Mouse (Mus musculus) MEL (cell line): ENCODE results near the gene Sv2c. TPM values are rescaled to one million over a fixed set of nuclear protein-coding genes. Genes with fewer than 3 reads are reported as not detected.

Source experiments
- DNase-seq: peaks from one replicate; pipeline ENCODE4 v3.0.0; 2011; ENCODE audit warnings: low read depth, low spot score
- H3K27ac ChIP-seq: 2 replicates; pipeline ENCODE4 v1.5.1; 2012; ENCODE audit warnings: low read depth, mild to moderate bottlenecking, control low read depth, low read length, moderate library complexity; ENCODE audit not compliant: control insufficient read depth
- H3K27me3 ChIP-seq, 2 experiments: fragments of 150-350 bp in 1 of 2; sonication (generic) in 1 of 2; 2 replicates each; pipeline ENCODE4 v1.6.1; 2012; ENCODE audit warnings: low read length in 2 of 2, mild to moderate bottlenecking in 2 of 2, improper control_type of control experiment in 1 of 2, moderate library complexity in 1 of 2; ENCODE audit not compliant: insufficient read depth in 2 of 2, control insufficient read depth in 1 of 2
- H3K36me3 ChIP-seq, 2 experiments: 2 replicates each; pipeline ENCODE4 v1.6.1; 2012 to 2014; ENCODE audit warnings: low read length in 2 of 2, improper control_type of control experiment in 1 of 2, inconsistent platforms in 1 of 2, mild to moderate bottlenecking in 1 of 2; ENCODE audit not compliant: insufficient read depth in 2 of 2, control insufficient read depth in 1 of 2
- H3K4me1 ChIP-seq, 2 experiments: fragments of 150-350 bp in 1 of 2; sonication (generic) in 1 of 2; 2 replicates each; pipeline ENCODE4 v1.6.1; 2012; ENCODE audit warnings: low read length in 2 of 2, improper control_type of control experiment in 1 of 2, mild to moderate bottlenecking in 1 of 2; ENCODE audit not compliant: insufficient read depth in 2 of 2, control insufficient read depth in 1 of 2
- H3K4me3 ChIP-seq, 2 experiments: fragments of 150-350 bp in 1 of 2; sonication (generic) in 1 of 2; 2 replicates each; pipeline ENCODE4 v1.5.1; 2012; ENCODE audit warnings: low read depth in 2 of 2, low read length in 2 of 2, mild to moderate bottlenecking in 2 of 2, moderate library complexity in 2 of 2, control low read depth in 1 of 2, improper control_type of control experiment in 1 of 2; ENCODE audit not compliant: control insufficient read depth in 1 of 2, insufficient read depth in 1 of 2
- H3K79me2 ChIP-seq: 2 replicates; pipeline ENCODE4 v1.6.1; 2012; ENCODE audit warnings: mild to moderate bottlenecking, low read length, moderate library complexity; ENCODE audit not compliant: control insufficient read depth, poor library complexity, insufficient read depth
- H3K9ac ChIP-seq: 2 replicates; pipeline ENCODE4 v1.6.1; 2012; ENCODE audit warnings: low read depth, mild to moderate bottlenecking, control low read depth, low read length, moderate library complexity; ENCODE audit not compliant: control insufficient read depth, poor library complexity, severe bottlenecking
- H3K9me3 ChIP-seq: fragments of 150-350 bp; sonication (generic); replicated peaks from 2 replicates; pipeline ENCODE4 v1.6.1; 2012; ENCODE audit warnings: mild to moderate bottlenecking, low read length, improper control_type of control experiment, moderate library complexity; ENCODE audit not compliant: insufficient read depth
- BHLHE40 ChIP-seq: IDR thresholded peaks from 2 replicates; pipeline ENCODE4 v1.6.1; 2012; ENCODE audit warnings: low read depth, mild to moderate bottlenecking, inconsistent platforms, low read length, improper control_type of control experiment, borderline replicate concordance
- CHD1 ChIP-seq: IDR thresholded peaks from 2 replicates; pipeline ENCODE4 v1.6.1; 2012; ENCODE audit warnings: low read depth, mild to moderate bottlenecking, inconsistent platforms, low read length, improper control_type of control experiment
- CHD2 ChIP-seq: IDR thresholded peaks from 2 replicates; pipeline ENCODE4 v1.6.1; 2011; ENCODE audit warnings: low read length, improper control_type of control experiment
- CTCF ChIP-seq, 3 experiments: IDR thresholded peaks in 2 of 3; conservative IDR thresholded peaks in 1 of 3; 2 replicates each; pipeline ENCODE4 v1.5.1; 2011 to 2012; ENCODE audit warnings: low read length in 3 of 3, low read depth in 2 of 3, mild to moderate bottlenecking in 2 of 3, improper control_type of control experiment in 1 of 3, inconsistent platforms in 1 of 3, mixed read lengths in 1 of 3, moderate library complexity in 1 of 3; ENCODE audit not compliant: control insufficient read depth in 1 of 3, insufficient read depth in 1 of 3, poor library complexity in 1 of 3, severe bottlenecking in 1 of 3
- ELF1 ChIP-seq: IDR thresholded peaks from 2 replicates; pipeline ENCODE4 v1.6.1; 2014; ENCODE audit warnings: low read depth, mild to moderate bottlenecking, inconsistent platforms, low read length, improper control_type of control experiment, moderate library complexity
- ETS1 ChIP-seq: IDR thresholded peaks from 2 replicates; pipeline ENCODE4 v1.6.1; 2012; ENCODE audit warnings: low read depth, mild to moderate bottlenecking, inconsistent platforms, low read length, improper control_type of control experiment, moderate library complexity
- GABPA ChIP-seq: IDR thresholded peaks from 2 replicates; pipeline ENCODE4 v1.6.1; 2012; ENCODE audit warnings: low read depth, mild to moderate bottlenecking, inconsistent platforms, low read length, improper control_type of control experiment, moderate library complexity
- GATA1 ChIP-seq: IDR thresholded peaks from 2 replicates; pipeline ENCODE4 v1.6.1; 2011; ENCODE audit warnings: low read depth, low read length, improper control_type of control experiment
- JUND ChIP-seq: IDR thresholded peaks from 2 replicates; pipeline ENCODE4 v1.6.1; 2011; ENCODE audit warnings: low read depth, mild to moderate bottlenecking, improper control_type of control experiment, low read length
- MAFK ChIP-seq: IDR thresholded peaks from 2 replicates; pipeline ENCODE4 v1.6.1; 2011; ENCODE audit warnings: low read depth, mild to moderate bottlenecking, low read length, improper control_type of control experiment, borderline replicate concordance
- MAZ ChIP-seq: IDR thresholded peaks from 2 replicates; pipeline ENCODE4 v1.6.1; 2012; ENCODE audit warnings: low read depth, mild to moderate bottlenecking, inconsistent platforms, low read length, improper control_type of control experiment
- MXI1 ChIP-seq: IDR thresholded peaks from 2 replicates; pipeline ENCODE4 v1.6.1; 2011; ENCODE audit warnings: mild to moderate bottlenecking, low read depth, low read length, improper control_type of control experiment
- MYB ChIP-seq: IDR thresholded peaks from 2 replicates; pipeline ENCODE4 v1.6.1; 2011; ENCODE audit warnings: mild to moderate bottlenecking, low read depth, low read length, improper control_type of control experiment
- NELFE ChIP-seq: IDR thresholded peaks from 2 replicates; pipeline ENCODE4 v1.6.1; 2011; ENCODE audit warnings: low read depth, low read length, improper control_type of control experiment
- NRF1 ChIP-seq: IDR thresholded peaks from 2 replicates; pipeline ENCODE4 v1.6.1; 2014; ENCODE audit warnings: low read depth, mild to moderate bottlenecking, inconsistent platforms, low read length, improper control_type of control experiment, moderate library complexity; ENCODE audit not compliant: poor library complexity, insufficient read depth, severe bottlenecking
- POLR2A ChIP-seq, 2 experiments: IDR thresholded peaks; 2 replicates each; pipeline ENCODE4 v1.6.1; 2011 to 2012; ENCODE audit warnings: low read length in 2 of 2, mild to moderate bottlenecking in 2 of 2, control low read depth in 1 of 2, improper control_type of control experiment in 1 of 2, low read depth in 1 of 2, moderate library complexity in 1 of 2; ENCODE audit not compliant: control insufficient read depth in 1 of 2, insufficient read depth in 1 of 2, poor library complexity in 1 of 2
- POLR2AphosphoS5 ChIP-seq: IDR thresholded peaks from 2 replicates; pipeline ENCODE4 v1.6.1; 2012; ENCODE audit warnings: low read depth, borderline replicate concordance, mild to moderate bottlenecking, inconsistent platforms, low read length, moderate library complexity, mixed read lengths
- RAD21 ChIP-seq: IDR thresholded peaks from 2 replicates; pipeline ENCODE4 v1.6.1; 2011; ENCODE audit warnings: mild to moderate bottlenecking, low read depth, low read length, improper control_type of control experiment
- RCOR1 ChIP-seq: IDR thresholded peaks from 2 replicates; pipeline ENCODE4 v1.6.1; 2012; ENCODE audit warnings: low read depth, mild to moderate bottlenecking, inconsistent platforms, low read length, improper control_type of control experiment
- SMC3 ChIP-seq: IDR thresholded peaks from 2 replicates; pipeline ENCODE4 v1.6.1; 2011; ENCODE audit warnings: low read depth, low read length, improper control_type of control experiment
- TAL1 ChIP-seq: IDR thresholded peaks from 2 replicates; pipeline ENCODE4 v1.6.1; 2012; ENCODE audit warnings: mild to moderate bottlenecking, inconsistent platforms, low read length, moderate library complexity, mixed read lengths
- TBP ChIP-seq: IDR thresholded peaks from 2 replicates; pipeline ENCODE4 v1.8.0; 2011; ENCODE audit warnings: low read depth, low read length, improper control_type of control experiment
- UBTF ChIP-seq: IDR thresholded peaks from 2 replicates; pipeline ENCODE4 v1.6.1; 2012; ENCODE audit warnings: low read depth, mild to moderate bottlenecking, inconsistent platforms, low read length, improper control_type of control experiment, moderate library complexity, borderline replicate concordance; ENCODE audit not compliant: insufficient read depth
- USF1 ChIP-seq: IDR thresholded peaks from 2 replicates; pipeline ENCODE4 v1.6.1; 2014; ENCODE audit warnings: low read depth, mild to moderate bottlenecking, inconsistent platforms, low read length, improper control_type of control experiment, moderate library complexity
- ZC3H11A ChIP-seq: IDR thresholded peaks from 2 replicates; pipeline ENCODE4 v1.6.1; 2012; ENCODE audit warnings: low read depth, mild to moderate bottlenecking, inconsistent platforms, low read length, improper control_type of control experiment
- polyA plus RNA-seq, 2 experiments: library from polyadenylated mRNA; stranded (reverse) in 1 of 2; unstranded in 1 of 2; fragments of >175 nt in 1 of 2; fragments of >200 nt in 1 of 2; gene quantifications; 2 replicates each; pipeline versions ENCODE4 v1.2.1 to v1.2.4; 2012; ENCODE audit warnings: low replicate concordance in 2 of 2, low read depth in 1 of 2; ENCODE audit not compliant: insufficient read length in 2 of 2, insufficient read depth in 1 of 2, missing spikeins in 1 of 2
- total RNA-seq: library from RNA; depleted of rRNA; stranded (reverse); fragments of 300-350 nt; gene quantifications from 2 replicates; pipeline ENCODE4 v1.2.3, GENCODE M21; 2012

Gene Sv2c
- total and polyA plus RNA-seq, 3 experiments: 0.01 TPM; not detected in 2

DNA sequence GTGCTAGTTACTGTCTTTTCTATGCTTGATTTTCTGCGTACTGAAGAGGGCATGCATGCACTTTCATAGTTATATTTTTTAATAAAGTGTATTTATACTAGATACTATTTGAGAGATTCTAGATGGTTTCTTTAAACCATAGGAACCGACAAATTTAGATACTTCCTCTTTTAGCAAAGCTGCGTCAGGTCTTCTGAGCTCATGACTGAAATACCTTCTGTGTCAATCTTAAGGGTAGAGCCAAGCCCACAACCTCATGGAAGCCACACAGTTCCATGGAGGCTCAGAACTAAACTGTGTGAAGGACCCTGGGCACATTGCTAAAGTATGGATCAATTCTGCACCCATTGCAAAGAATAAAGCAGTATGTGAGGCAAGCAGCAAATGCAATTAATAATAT lies 39.9 kb upstream of the Sv2c start (continued):
- no peak for TF ChIP-seq GATA1
- no peak for TF ChIP-seq GABPA

DNA sequence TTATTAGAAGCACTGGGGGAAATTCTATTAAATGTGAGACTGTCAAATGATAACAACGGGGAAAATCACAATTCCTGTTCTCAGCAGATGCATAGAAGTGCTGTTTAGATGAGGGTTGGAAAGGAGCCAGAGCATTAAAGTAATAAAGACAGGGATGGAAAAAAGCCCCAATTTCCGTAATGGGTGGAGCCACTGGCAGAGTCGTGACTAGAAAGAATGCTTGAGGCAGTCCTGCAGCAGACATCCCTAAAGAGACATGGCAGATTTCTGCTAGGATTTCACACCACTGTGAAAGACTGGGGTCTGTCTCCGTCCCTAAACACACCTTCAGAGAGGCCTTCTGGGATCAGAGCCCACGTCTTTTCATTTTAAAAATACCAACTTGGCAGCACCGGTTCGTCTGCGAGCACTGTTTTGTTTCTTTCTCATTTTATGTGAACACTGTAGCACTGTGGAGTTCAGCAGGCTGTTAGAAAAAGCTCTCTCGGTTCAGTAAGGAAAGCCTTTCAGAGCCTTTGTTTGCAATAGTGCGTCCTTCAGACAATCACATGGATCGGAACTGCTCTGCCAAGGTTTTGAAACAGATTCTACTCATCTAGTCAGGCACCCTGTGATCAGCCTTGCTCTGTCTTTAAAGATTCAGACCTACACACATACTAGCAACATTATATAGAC lies 36.8 kb upstream of the Sv2c start:
- no peak overlapping the region for H3K9ac ChIP-seq
- H3K4me1 ChIP-seq: no peaks in the 10 kb centered on the region
- no peaks in the 10 kb centered on the region for H3K36me3 ChIP-seq
- H3K27ac ChIP-seq: no peak overlapping the region
- TF ChIP-seq UBTF: no peak
- no peak for TF ChIP-seq TBP
- no peak for TF ChIP-seq RCOR1
- no peak for TF ChIP-seq ZC3H11A
- no peak for TF ChIP-seq POLR2A (IDR thresholded peaks at IDR 0.05; ENCODE audit: control insufficient read depth in 1 of 2, insufficient read depth in 1 of 2, low read depth in 1 of 2, low read length in 2 of 2, poor library complexity in 1 of 2)
- no peak for TF ChIP-seq BHLHE40
- TF ChIP-seq RAD21: no peak
- no peak for DNase-seq
- H3K27me3 ChIP-seq: no peaks in the 10 kb centered on the region
- no peak overlapping the region for H3K4me3 ChIP-seq
- H3K9me3 ChIP-seq: no peaks in the 10 kb centered on the region
- H3K79me2 ChIP-seq: no peaks in the 10 kb centered on the region

DNA sequence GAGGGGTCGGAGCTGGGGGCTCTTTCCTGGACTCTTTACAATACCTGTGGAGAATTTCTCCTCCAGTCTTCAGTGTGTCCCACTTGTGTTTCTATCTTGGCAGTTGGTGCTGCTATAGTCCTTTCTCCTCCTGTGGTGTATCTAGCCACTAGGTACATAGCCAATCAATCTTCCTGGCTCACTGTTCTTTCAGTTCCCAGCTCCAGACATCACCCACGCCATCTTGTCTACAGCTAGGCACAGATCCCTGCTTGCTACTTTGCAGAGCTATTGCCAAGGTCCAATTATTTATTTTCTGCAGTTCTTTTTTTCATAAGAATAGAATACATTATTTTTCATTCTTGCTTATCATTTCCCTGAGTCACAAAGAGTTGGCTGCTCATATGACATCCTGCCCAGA lies 34.2 kb upstream of the Sv2c start:
- no peaks in the 10 kb centered on the region for H3K9me3 ChIP-seq
- DNase-seq: no peak
- no peak for TF ChIP-seq CTCF (IDR thresholded peaks at IDR 0.05 in 2 of 3, conservative IDR thresholded peaks at IDR 0.05 in 1 of 3; ENCODE audit: control insufficient read depth in 1 of 3, insufficient read depth in 1 of 3, low read depth in 2 of 3, low read length in 3 of 3, poor library complexity in 1 of 3, severe bottlenecking in 1 of 3)
- TF ChIP-seq ETS1: no peak
- no peak for TF ChIP-seq UBTF
- TF ChIP-seq POLR2AphosphoS5: no peak
- TF ChIP-seq MAZ: no peak
- no peak for TF ChIP-seq MYB
- TF ChIP-seq NELFE: no peak
- no peak for TF ChIP-seq TAL1
- TF ChIP-seq CHD1: no peak
- no peak for TF ChIP-seq JUND
- TF ChIP-seq RCOR1: no peak
- TF ChIP-seq ZC3H11A: no peak
- TF ChIP-seq MXI1: no peak
- no peak for TF ChIP-seq CHD2
- TF ChIP-seq MAFK: no peak
- TF ChIP-seq SMC3: no peak
- no peak for TF ChIP-seq USF1
- no peak for TF ChIP-seq NRF1
- no peak for TF ChIP-seq ELF1
- no peaks in the 10 kb centered on the region for H3K36me3 ChIP-seq
- H3K27ac ChIP-seq: no peak overlapping the region
- H3K4me1 ChIP-seq: no peaks in the 10 kb centered on the region
- H3K79me2 ChIP-seq: no peaks in the 10 kb centered on the region
- no peak overlapping the region for H3K4me3 ChIP-seq
- H3K9ac ChIP-seq: no peak overlapping the region
- H3K27me3 ChIP-seq: no peaks in the 10 kb centered on the region
